Mouse (Mus musculus): ENCODE measurements around the gene Creld2. TPM values are rescaled to one million over a fixed set of nuclear protein-coding genes. Genes with fewer than 3 reads are reported as not detected.

The Creld2 gene
- total and polyA plus RNA-seq, 2 experiments from 2014 or later = 25.4 to 38.2 TPM

DNA sequence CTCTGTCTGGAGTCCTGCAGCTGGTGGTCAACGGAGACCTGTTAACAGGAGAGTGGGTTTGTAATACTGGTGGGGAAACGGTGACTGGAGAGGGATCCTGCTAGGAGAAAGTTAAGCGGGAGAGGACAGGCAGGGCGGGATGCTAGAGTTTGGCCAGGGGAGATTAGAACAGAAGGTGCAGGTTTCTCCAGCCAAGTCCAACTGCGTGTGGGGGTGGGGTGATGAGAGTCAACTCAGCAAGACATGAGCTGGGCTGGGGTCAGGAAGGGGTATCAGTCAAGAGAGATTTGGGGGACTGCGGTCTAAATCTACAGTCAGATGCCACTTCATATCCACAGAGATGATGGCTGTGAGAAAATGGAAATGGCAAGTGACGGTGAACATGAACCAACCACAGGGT is 25.5 kb downstream of the Creld2 start:
- H3K9ac ChIP-seq (replicated peaks; ENCODE audit: low read length, poor library complexity, severe bottlenecking) = no peak overlapping the region
- no peaks in the 10 kb centered on the region for H3K27me3 ChIP-seq (ENCODE audit: insufficient read depth, low read length)
- no peak for TF ChIP-seq CTCF (IDR thresholded peaks at IDR 0.05)
- H3K4me3 ChIP-seq (ENCODE audit: low read depth, low read length) = no peak overlapping the region
- no peak for ATAC-seq (ENCODE audit: low FRiP score)
- H3K9me3 ChIP-seq (ENCODE audit: low read length) = no peaks in the 10 kb centered on the region
- H3K4me1 ChIP-seq (ENCODE audit: insufficient read depth, low read length) = no peaks in the 10 kb centered on the region
- 94% methylated on average over 7 of the region's 7 CpGs for WGBS
- H3K36me3 ChIP-seq (ENCODE audit: insufficient read depth, low read length) = no peaks in the 10 kb centered on the region
- no peak for DNase-seq (ENCODE audit: low spot score)
- H3K27ac ChIP-seq (ENCODE audit: low read depth, low read length) = no peak overlapping the region
- no peak overlapping the region for H3K4me2 ChIP-seq (ENCODE audit: low read depth, low read length, poor library complexity, severe bottlenecking)

DNA sequence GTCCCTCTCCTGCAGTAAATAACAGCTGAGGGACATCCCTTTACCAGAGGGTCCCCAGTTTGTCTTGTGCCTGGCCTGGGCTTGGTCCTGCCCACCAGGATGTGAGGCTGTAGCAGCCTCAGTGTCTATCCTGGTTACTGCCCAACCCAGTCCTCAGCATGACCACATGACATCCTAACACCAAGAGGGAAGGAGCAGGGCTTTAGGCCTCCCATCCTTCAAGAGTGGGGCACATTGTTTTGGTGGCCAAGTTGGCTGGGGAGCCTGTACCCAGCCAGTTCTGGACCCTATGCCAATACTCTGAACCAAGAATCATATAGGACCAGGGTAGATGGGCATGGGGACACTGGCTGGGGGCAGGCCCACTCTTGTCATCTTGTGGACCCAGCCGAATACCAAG is 29.2 kb downstream of the Creld2 start:
- no peak overlapping the region for H3K27ac ChIP-seq (ENCODE audit: low read depth, low read length)
- H3K27me3 ChIP-seq (ENCODE audit: insufficient read depth, low read length) = no peaks in the 10 kb centered on the region
- TF ChIP-seq CTCF (IDR thresholded peaks at IDR 0.05) = no peak
- no peaks in the 10 kb centered on the region for H3K4me1 ChIP-seq (ENCODE audit: insufficient read depth, low read length)
- ATAC-seq (ENCODE audit: low FRiP score) (no peak), DNase-seq (ENCODE audit: low spot score) (no peak)
- no peak overlapping the region for H3K4me3 ChIP-seq (ENCODE audit: low read depth, low read length)
- H3K36me3 ChIP-seq (ENCODE audit: insufficient read depth, low read length) = no peaks in the 10 kb centered on the region
- 100% methylated on average over 1 of the region's 1 CpGs for WGBS
- no peaks in the 10 kb centered on the region for H3K9me3 ChIP-seq (ENCODE audit: low read length)
- H3K9ac ChIP-seq (replicated peaks; ENCODE audit: low read length, poor library complexity, severe bottlenecking) = no peak overlapping the region
- H3K4me2 ChIP-seq (ENCODE audit: low read depth, low read length, poor library complexity, severe bottlenecking) = no peak overlapping the region

DNA sequence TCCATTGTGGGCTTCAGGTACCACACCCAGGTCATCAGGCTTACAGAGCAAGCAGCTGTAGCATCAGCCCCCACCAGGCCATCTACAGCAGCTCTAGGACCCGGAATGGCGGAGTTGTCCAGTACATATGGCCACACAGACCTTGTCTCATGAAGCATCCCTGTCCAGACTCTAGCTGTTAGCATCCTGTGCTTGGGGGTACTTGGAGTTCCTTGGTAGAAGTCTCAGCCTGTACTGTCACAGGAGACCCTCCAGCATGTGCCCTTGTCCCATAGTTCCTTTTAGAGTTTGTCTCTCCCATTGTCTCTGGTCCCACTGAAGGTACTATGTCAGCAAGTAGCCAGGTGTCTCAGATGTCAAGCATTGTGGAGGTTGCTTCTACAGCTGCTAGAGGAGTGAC is 30.2 kb downstream of the Creld2 start:
- DNase-seq (ENCODE audit: low spot score) (no peak), ATAC-seq (ENCODE audit: low FRiP score) (no peak)
- no peaks in the 10 kb centered on the region for H3K27me3 ChIP-seq (ENCODE audit: insufficient read depth, low read length)
- no peaks in the 10 kb centered on the region for H3K36me3 ChIP-seq (ENCODE audit: insufficient read depth, low read length)
- no peak overlapping the region for H3K4me2 ChIP-seq (ENCODE audit: low read depth, low read length, poor library complexity, severe bottlenecking)
- 95% methylated on average over 2 of the region's 2 CpGs for WGBS
- no peak overlapping the region for H3K27ac ChIP-seq (ENCODE audit: low read depth, low read length)
- no peak overlapping the region for H3K4me3 ChIP-seq (ENCODE audit: low read depth, low read length)
- H3K9ac ChIP-seq (replicated peaks; ENCODE audit: low read length, poor library complexity, severe bottlenecking) = no peak overlapping the region
- H3K9me3 ChIP-seq (ENCODE audit: low read length) = no peaks in the 10 kb centered on the region
- TF ChIP-seq CTCF (IDR thresholded peaks at IDR 0.05) = no peak
- no peaks in the 10 kb centered on the region for H3K4me1 ChIP-seq (ENCODE audit: insufficient read depth, low read length)

DNA sequence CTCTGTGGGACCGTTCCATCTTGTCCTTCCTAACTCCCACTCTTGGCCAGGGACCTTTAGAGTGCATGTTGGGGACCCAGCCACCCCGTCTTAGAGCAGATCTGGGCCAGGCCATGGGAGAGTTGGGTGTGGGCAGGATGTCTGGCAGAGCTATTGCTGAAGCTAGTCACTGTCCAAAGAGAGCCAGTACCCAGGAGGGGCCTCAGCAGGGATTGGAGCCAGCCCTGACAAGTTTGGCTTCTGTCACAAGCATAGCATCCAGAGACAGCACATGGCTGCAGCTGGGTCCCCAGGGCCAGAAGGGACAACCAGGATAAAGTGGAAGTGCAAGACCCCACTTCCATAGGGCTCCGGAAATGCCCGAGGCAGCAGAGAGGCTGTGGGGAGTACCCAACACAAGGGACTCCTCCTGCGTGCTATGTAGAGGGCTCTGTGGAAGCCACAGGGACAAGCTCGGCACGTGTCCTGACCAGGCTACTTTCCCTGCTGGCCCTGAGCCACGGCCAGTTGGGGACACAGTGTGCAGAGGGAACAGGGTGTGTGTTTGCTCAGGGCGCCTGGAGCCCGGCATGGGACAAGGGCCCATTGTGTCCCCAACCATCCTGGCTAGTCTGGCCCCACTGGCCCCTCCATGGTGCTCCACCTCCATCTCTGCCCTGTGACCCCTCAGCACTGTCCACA is 30.8 kb downstream of the Creld2 start:
- no peaks in the 10 kb centered on the region for H3K36me3 ChIP-seq (ENCODE audit: insufficient read depth, low read length)
- H3K27me3 ChIP-seq (ENCODE audit: insufficient read depth, low read length) = no peaks in the 10 kb centered on the region
- DNase-seq (ENCODE audit: low spot score) = peak; percentile 69
- no peak overlapping the region for H3K4me2 ChIP-seq (ENCODE audit: low read depth, low read length, poor library complexity, severe bottlenecking)
- peak; percentile 78 for ATAC-seq (ENCODE audit: low FRiP score)
- no peak overlapping the region for H3K9ac ChIP-seq (replicated peaks; ENCODE audit: low read length, poor library complexity, severe bottlenecking)
- H3K9me3 ChIP-seq (ENCODE audit: low read length) = no peaks in the 10 kb centered on the region
- no peaks in the 10 kb centered on the region for H3K4me1 ChIP-seq (ENCODE audit: insufficient read depth, low read length)
- H3K4me3 ChIP-seq (ENCODE audit: low read depth, low read length) = no peak overlapping the region
- TF ChIP-seq CTCF (IDR thresholded peaks at IDR 0.05) = no peak
- 52% methylated on average over 10 of the region's 10 CpGs for WGBS
- H3K27ac ChIP-seq (ENCODE audit: low read depth, low read length) = no peak overlapping the region

DNA sequence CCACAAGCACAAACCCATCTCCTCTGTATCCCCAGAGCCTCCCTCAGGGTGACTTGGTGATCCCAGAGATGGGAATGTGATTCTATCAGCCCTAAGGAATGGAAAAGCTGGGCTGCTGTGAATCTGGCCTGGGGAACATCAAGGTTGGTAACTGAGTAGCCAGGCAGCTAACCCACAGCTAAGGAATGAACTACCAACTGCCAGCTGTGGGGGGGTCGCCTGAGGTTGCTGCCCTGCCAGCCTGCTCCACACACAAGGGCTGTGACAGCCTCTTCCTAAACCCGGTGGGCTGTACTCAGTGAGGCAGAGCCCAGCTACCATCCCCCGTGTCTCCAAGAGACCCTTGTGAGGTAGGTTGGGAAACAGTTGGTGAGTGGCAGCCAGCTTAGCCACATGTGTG is 31.6 kb downstream of the Creld2 start:
- no peak overlapping the region for H3K9ac ChIP-seq (replicated peaks; ENCODE audit: low read length, poor library complexity, severe bottlenecking)
- H3K9me3 ChIP-seq (ENCODE audit: low read length) = no peaks in the 10 kb centered on the region
- H3K4me2 ChIP-seq (ENCODE audit: low read depth, low read length, poor library complexity, severe bottlenecking) = no peak overlapping the region
- no peaks in the 10 kb centered on the region for H3K4me1 ChIP-seq (ENCODE audit: insufficient read depth, low read length)
- H3K36me3 ChIP-seq (ENCODE audit: insufficient read depth, low read length) = no peaks in the 10 kb centered on the region
- TF ChIP-seq CTCF (IDR thresholded peaks at IDR 0.05) = no peak
- H3K4me3 ChIP-seq (ENCODE audit: low read depth, low read length) = no peak overlapping the region
- no peak overlapping the region for H3K27ac ChIP-seq (ENCODE audit: low read depth, low read length)
- 60% methylated on average over 3 of the region's 3 CpGs for WGBS
- H3K27me3 ChIP-seq (ENCODE audit: insufficient read depth, low read length) = no peaks in the 10 kb centered on the region
- ATAC-seq (ENCODE audit: low FRiP score) (no peak), DNase-seq (ENCODE audit: low spot score) (no peak)

DNA sequence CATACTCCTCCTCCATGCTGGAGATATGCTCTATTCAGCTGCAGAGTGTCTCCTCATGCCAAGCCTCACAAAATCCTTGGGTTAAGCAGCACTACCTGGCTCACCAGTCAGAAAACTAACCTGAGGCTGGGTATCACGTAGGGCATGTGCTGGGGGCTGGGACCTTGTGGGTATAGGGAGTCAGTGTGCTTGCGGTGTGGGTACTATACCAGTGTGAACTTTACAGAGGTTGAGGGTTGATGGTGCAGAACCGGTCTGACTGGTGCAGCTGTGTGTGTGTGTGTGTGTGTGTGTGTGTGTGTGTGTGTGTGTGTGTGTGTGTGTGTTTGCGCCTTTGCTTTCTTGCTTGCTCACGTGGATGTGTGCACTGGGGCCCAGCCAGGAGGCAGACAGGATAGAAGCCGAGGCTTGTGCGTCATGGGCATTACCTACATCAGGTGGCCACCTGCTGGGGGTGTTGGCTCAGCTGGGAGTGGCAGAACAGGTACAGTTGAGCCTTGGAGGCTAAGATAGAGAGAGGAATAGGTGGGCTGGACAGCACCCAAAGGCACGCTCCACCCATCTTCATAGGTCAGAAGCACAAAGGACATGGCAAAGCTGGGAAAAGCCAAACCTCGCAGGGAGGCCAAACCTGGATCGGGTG is 32.2 kb downstream of the Creld2 start:
- no peak for DNase-seq (ENCODE audit: low spot score)
- Histone ChIP-seq H3K4me2 (ENCODE audit: low read depth, low read length, poor library complexity, severe bottlenecking) (no peak overlapping the region), H3K9me3 (ENCODE audit: low read length) (no peaks in the 10 kb centered on the region), H3K9ac (replicated peaks; ENCODE audit: low read length, poor library complexity, severe bottlenecking) (no peak overlapping the region), H3K4me1 (ENCODE audit: insufficient read depth, low read length) (no peaks in the 10 kb centered on the region), H3K27me3 (ENCODE audit: insufficient read depth, low read length) (no peaks in the 10 kb centered on the region), H3K36me3 (ENCODE audit: insufficient read depth, low read length) (no peaks in the 10 kb centered on the region), H3K27ac (ENCODE audit: low read depth, low read length) (no peak overlapping the region), H3K4me3 (ENCODE audit: low read depth, low read length) (no peak overlapping the region)
- WGBS = 86% methylated on average over 10 of the region's 10 CpGs
- ATAC-seq (ENCODE audit: low FRiP score) = no peak
- no peak for TF ChIP-seq CTCF (IDR thresholded peaks at IDR 0.05)

All from midbrain, postnatal 0 days (tissue).